Mouse (Mus musculus): ENCODE results near the gene Foxj3.

GRCm38 (mm10) chr4:119662151-119662550, 125.3 kb downstream of the Foxj3 start:
- TF ChIP-seq POLR2A (IDR thresholded peaks at IDR 0.05; ENCODE audit: insufficient read length, low read depth), result no peak
- TF ChIP-seq E2F4 (IDR thresholded peaks at IDR 0.05; ENCODE audit: insufficient read depth), result no peak
